Mouse (Mus musculus) myocyte (in vitro differentiated cells): ENCODE data around the gene Obscn. TPM values are rescaled to one million over a fixed set of nuclear protein-coding genes. Genes with fewer than 3 reads are reported as not detected.
A peak's percentile ranks its signal among the peaks of the same experiment; 100 is the strongest.

Source experiments
- H3K27me3 ChIP-seq: one replicate; pipeline ENCODE4 v1.6.1; 2011; ENCODE audit not compliant: control insufficient read depth, insufficient read depth, insufficient read length
- H3K36me3 ChIP-seq: one replicate; pipeline ENCODE4 v1.6.1; 2011; ENCODE audit not compliant: control insufficient read depth, insufficient read depth
- H3K4me2 ChIP-seq: one replicate; pipeline ENCODE4 v1.6.1; 2011; ENCODE audit warnings: low read depth, control low read depth
- H3K4me3 ChIP-seq: one replicate; pipeline ENCODE4 v1.5.1; 2011; ENCODE audit warnings: mild to moderate bottlenecking, control low read depth, moderate library complexity
- H3K79me2 ChIP-seq: one replicate; pipeline ENCODE4 v1.6.1; 2011; ENCODE audit not compliant: control insufficient read depth, insufficient read depth
- H3ac ChIP-seq: one replicate; pipeline ENCODE4 v1.6.1; 2011; ENCODE audit not compliant: control insufficient read depth, insufficient read length
- CEBPB ChIP-seq: IDR thresholded peaks from 2 replicates; pipeline ENCODE4 v1.6.1; 2011; ENCODE audit warnings: mild to moderate bottlenecking, moderate library complexity; ENCODE audit not compliant: poor library complexity, insufficient read depth, severe bottlenecking
- E2F4 ChIP-seq: IDR thresholded peaks from one replicate; pipeline ENCODE4 v1.6.1; 2011; ENCODE audit warnings: mild to moderate bottlenecking, control low read depth, moderate library complexity; ENCODE audit not compliant: insufficient read depth
- MAX ChIP-seq: IDR thresholded peaks from one replicate; pipeline ENCODE4 v1.6.1; 2011; ENCODE audit warnings: low read depth, mild to moderate bottlenecking, control low read depth
- MYOD1 ChIP-seq, 3 experiments: IDR thresholded peaks; one replicate each; pipeline ENCODE4 v1.6.1; 2011; ENCODE audit warnings: control low read depth in 2 of 3, low read depth in 2 of 3, mild to moderate bottlenecking in 2 of 3, moderate library complexity in 1 of 3; ENCODE audit not compliant: insufficient read length in 2 of 3, control insufficient read depth in 1 of 3
- MYOG ChIP-seq, 3 experiments: IDR thresholded peaks; one replicate each; pipeline ENCODE4 v1.6.1; 2011; ENCODE audit warnings: control low read depth in 2 of 3, low read depth in 2 of 3, mild to moderate bottlenecking in 2 of 3; ENCODE audit not compliant: insufficient read length in 2 of 3, control insufficient read depth in 1 of 3, insufficient read depth in 1 of 3
- POLR2A ChIP-seq: IDR thresholded peaks from one replicate; pipeline ENCODE4 v1.6.1; 2011; ENCODE audit warnings: low read depth, mild to moderate bottlenecking, control low read depth, moderate library complexity; ENCODE audit not compliant: insufficient read length
- POLR2AphosphoS2 ChIP-seq: IDR thresholded peaks from one replicate; pipeline ENCODE4 v1.6.1; 2011; ENCODE audit warnings: low read depth, control low read depth; ENCODE audit not compliant: insufficient read length
- REST ChIP-seq: IDR thresholded peaks from one replicate; pipeline ENCODE4 v1.6.1; 2011; ENCODE audit warnings: mild to moderate bottlenecking, control low read depth, moderate library complexity; ENCODE audit not compliant: insufficient read depth, insufficient read length
- SRF ChIP-seq: IDR thresholded peaks from one replicate; pipeline ENCODE4 v1.6.1; 2011; ENCODE audit warnings: low read depth; ENCODE audit not compliant: control insufficient read depth, insufficient read length
- TCF12 ChIP-seq: IDR thresholded peaks from one replicate; pipeline ENCODE4 v1.6.1; 2011; ENCODE audit warnings: mild to moderate bottlenecking, control low read depth; ENCODE audit not compliant: poor library complexity, insufficient read depth, severe bottlenecking
- TCF3 ChIP-seq: IDR thresholded peaks from one replicate; pipeline ENCODE4 v1.6.1; 2011; ENCODE audit warnings: low read depth, control low read depth; ENCODE audit not compliant: insufficient read length
- USF1 ChIP-seq: IDR thresholded peaks from one replicate; pipeline ENCODE4 v1.6.1; 2011; ENCODE audit warnings: low read depth, mild to moderate bottlenecking, control low read depth, moderate library complexity
- polyA plus RNA-seq: library from polyadenylated mRNA; unstranded; fragments of >200 nt; fragmentation: generic; extraction: Trizol; gene quantifications from one replicate; pipeline ENCODE4 v1.2.1, GENCODE M21; 2012; ENCODE audit warnings: missing spikeins

The Obscn gene
- polyA plus RNA-seq, 1 experiment = 25.0 TPM

- Histone ChIP-seq H3K79me2 (no peaks in the 10 kb centered on the region), H3ac (no peak overlapping the region), H3K4me3 (no peak overlapping the region), H3K4me2 (no peak overlapping the region), H3K36me3 (no peaks in the 10 kb centered on the region), H3K27me3 (no peaks in the 10 kb centered on the region)
- TF ChIP-seq CEBPB (no peak), REST (no peak), TCF12 (no peak), USF1 (no peak), TCF3 (no peak), POLR2A (no peak), E2F4 (no peak), SRF (no peak), POLR2AphosphoS2 (no peak), MYOD1 (IDR thresholded peaks at IDR 0.05; ENCODE audit: control insufficient read depth in 1 of 3, insufficient read length in 2 of 3, low read depth in 2 of 3) (no peak), MAX (no peak), MYOG (IDR thresholded peaks at IDR 0.05; ENCODE audit: control insufficient read depth in 1 of 3, insufficient read depth in 1 of 3, insufficient read length in 2 of 3, low read depth in 2 of 3) (no peak)
These were observed 42.0 kb downstream of the Obscn start for GRCm38 (mm10) chr11:59094213-59094612.

- H3K27me3 ChIP-seq = peaks cover 14% of the 10 kb centered on the region
- H3K79me2 ChIP-seq = no peaks in the 10 kb centered on the region
- H3K36me3 ChIP-seq = peaks cover 6% of the 10 kb centered on the region
- H3ac ChIP-seq = no peak overlapping the region
- H3K4me2 ChIP-seq = no peak overlapping the region
- H3K4me3 ChIP-seq = no peak overlapping the region
- TF ChIP-seq TCF3 (no peak), POLR2A (no peak), CEBPB (no peak), REST (no peak), MYOD1 (IDR thresholded peaks at IDR 0.05; ENCODE audit: control insufficient read depth in 1 of 3, insufficient read length in 2 of 3, low read depth in 2 of 3) (no peak), TCF12 (no peak), MAX (no peak), MYOG (IDR thresholded peaks at IDR 0.05; ENCODE audit: control insufficient read depth in 1 of 3, insufficient read depth in 1 of 3, insufficient read length in 2 of 3, low read depth in 2 of 3) (no peak), POLR2AphosphoS2 (no peak), USF1 (no peak), SRF (no peak), E2F4 (no peak)
These were observed 48.6 kb downstream of the Obscn start for GRCm38 (mm10) chr11:59087581-59087980.

GRCm38 (mm10) chr11:59085200-59085599, 51.0 kb downstream of the Obscn start:
- H3K79me2 ChIP-seq = no peaks in the 10 kb centered on the region
- H3ac ChIP-seq = no peak overlapping the region
- peaks cover 27% of the 10 kb centered on the region for H3K27me3 ChIP-seq
- peaks cover 6% of the 10 kb centered on the region for H3K36me3 ChIP-seq
- no peak overlapping the region for H3K4me3 ChIP-seq
- no peak for TF ChIP-seq REST
- no peak for TF ChIP-seq MYOD1 (IDR thresholded peaks at IDR 0.05; ENCODE audit: control insufficient read depth in 1 of 3, insufficient read length in 2 of 3, low read depth in 2 of 3)
- TF ChIP-seq POLR2A = no peak
- no peak for TF ChIP-seq POLR2AphosphoS2
- no peak for TF ChIP-seq MYOG (IDR thresholded peaks at IDR 0.05; ENCODE audit: control insufficient read depth in 1 of 3, insufficient read depth in 1 of 3, insufficient read length in 2 of 3, low read depth in 2 of 3)
- no peak overlapping the region for H3K4me2 ChIP-seq

- H3ac ChIP-seq = no peak overlapping the region
- no peak for TF ChIP-seq MAX
- TF ChIP-seq MYOD1 (IDR thresholded peaks at IDR 0.05; ENCODE audit: control insufficient read depth in 1 of 3, insufficient read length in 2 of 3, low read depth in 2 of 3) = peak in 2 of 3 experiments; percentile 43 to 76
- TF ChIP-seq POLR2A = no peak
- peak in 2 of 3 experiments; percentile 7 to 77 for TF ChIP-seq MYOG (IDR thresholded peaks at IDR 0.05; ENCODE audit: control insufficient read depth in 1 of 3, insufficient read depth in 1 of 3, insufficient read length in 2 of 3, low read depth in 2 of 3)
- peaks cover 6% of the 10 kb centered on the region for H3K36me3 ChIP-seq
- H3K4me3 ChIP-seq = no peak overlapping the region
- H3K79me2 ChIP-seq = no peaks in the 10 kb centered on the region
- H3K4me2 ChIP-seq = no peak overlapping the region
- H3K27me3 ChIP-seq = peaks cover 39% of the 10 kb centered on the region
These were observed 53.1 kb downstream of the Obscn start for GRCm38 (mm10) chr11:59083125-59083524.

- TF ChIP-seq REST = no peak
- no peak for TF ChIP-seq CEBPB
- TF ChIP-seq SRF = no peak
- TF ChIP-seq TCF12 = no peak
- TF ChIP-seq E2F4 = no peak
- no peak for TF ChIP-seq MYOG (IDR thresholded peaks at IDR 0.05; ENCODE audit: control insufficient read depth in 1 of 3, insufficient read depth in 1 of 3, insufficient read length in 2 of 3, low read depth in 2 of 3)
- TF ChIP-seq MAX = no peak
- no peak for TF ChIP-seq TCF3
- TF ChIP-seq MYOD1 (IDR thresholded peaks at IDR 0.05; ENCODE audit: control insufficient read depth in 1 of 3, insufficient read length in 2 of 3, low read depth in 2 of 3) = no peak
- Histone ChIP-seq H3K27me3 (peaks cover 56% of the 10 kb centered on the region), H3ac (no peak overlapping the region), H3K36me3 (peaks cover 2% of the 10 kb centered on the region), H3K4me2 (no peak overlapping the region), H3K79me2 (no peaks in the 10 kb centered on the region), H3K4me3 (no peak overlapping the region)
These were observed 57.9 kb downstream of the Obscn start for GRCm38 (mm10) chr11:59078311-59078710.
